Mouse (Mus musculus) embryonic fibroblast, embryonic 13.5 days (primary cell): ENCODE results near the gene Lsm5.

Source experiments
- CTCF ChIP-seq: IDR thresholded peaks from 2 replicates; pipeline ENCODE4 v1.5.1; 2011; ENCODE audit warnings: mild to moderate bottlenecking, control low read depth, low read length, moderate library complexity, borderline replicate concordance; ENCODE audit not compliant: insufficient read depth
- POLR2A ChIP-seq: IDR thresholded peaks from 2 replicates; pipeline ENCODE4 v1.6.1; 2011; ENCODE audit warnings: low read depth, mild to moderate bottlenecking, control low read depth, low read length, moderate library complexity

GRCm38 (mm10) chr6:56714186-56714573 is 9.7 kb upstream of the Lsm5 start:
- TF ChIP-seq CTCF (no peak), POLR2A (no peak)
